Mouse (Mus musculus) lung, postnatal 36 days (tissue): Measurements from ENCODE around the gene Fh1.

Experiments used
- DNase-seq: peaks from one replicate; pipeline ENCODE4 v3.0.0; 2022; ENCODE audit warnings: mixed read lengths

The Fh1 gene

DNA sequence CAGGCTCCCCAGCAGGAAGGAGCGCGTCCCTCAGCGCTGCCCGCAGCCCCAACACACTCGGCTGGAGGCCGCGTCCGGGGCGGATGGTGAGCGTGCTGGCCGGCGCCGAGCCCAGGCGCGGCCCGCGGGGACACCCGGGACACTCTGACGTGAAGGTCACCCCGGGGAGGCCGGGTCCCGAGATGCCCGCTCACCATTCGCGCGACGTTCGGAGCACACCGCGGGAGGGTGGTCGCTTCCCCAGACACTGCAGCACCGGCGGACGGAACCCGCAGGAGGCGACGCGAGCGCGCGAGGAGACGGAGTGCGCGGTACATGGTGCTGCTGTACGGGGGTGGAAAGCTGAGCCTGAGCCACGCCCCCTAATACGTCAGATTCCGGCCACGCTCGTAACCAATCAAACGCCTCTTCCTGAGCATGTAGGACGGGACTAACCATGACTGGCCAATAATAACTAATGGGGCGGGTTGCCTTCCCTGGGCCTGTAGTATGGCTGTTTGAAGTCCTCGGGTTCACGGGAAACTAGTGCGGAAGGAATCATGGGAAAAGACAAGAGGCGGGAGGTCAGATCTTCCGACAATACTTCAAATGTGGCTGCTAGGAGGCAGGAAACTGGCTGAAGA is at the start of gene Fh1:
Gene Fh1, minus strand, starts transcription at position 379 of the 623 bp plus-strand sequence.
- peak; percentile 99 for DNase-seq

DNA sequence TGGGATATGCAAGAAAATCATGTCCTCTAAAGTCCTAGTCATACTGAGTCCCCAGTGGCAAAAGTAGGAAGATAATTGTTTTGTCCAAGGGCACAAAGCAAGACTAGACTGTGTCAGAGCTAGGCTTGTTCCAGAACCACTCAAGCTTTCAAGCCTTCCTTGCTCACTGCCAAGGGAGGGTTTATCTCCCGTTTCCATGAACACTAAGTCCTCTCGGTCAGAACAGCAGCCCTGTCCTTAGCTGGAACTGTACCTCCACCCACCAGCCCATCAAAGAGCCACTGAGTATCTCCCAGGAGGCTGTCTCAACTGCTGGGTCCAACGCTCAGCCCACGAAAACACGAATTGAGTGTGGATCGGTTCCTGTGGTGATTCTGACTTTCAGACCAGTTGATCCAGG is 49.7 kb upstream of the Fh1 start:
- no peak for DNase-seq

DNA sequence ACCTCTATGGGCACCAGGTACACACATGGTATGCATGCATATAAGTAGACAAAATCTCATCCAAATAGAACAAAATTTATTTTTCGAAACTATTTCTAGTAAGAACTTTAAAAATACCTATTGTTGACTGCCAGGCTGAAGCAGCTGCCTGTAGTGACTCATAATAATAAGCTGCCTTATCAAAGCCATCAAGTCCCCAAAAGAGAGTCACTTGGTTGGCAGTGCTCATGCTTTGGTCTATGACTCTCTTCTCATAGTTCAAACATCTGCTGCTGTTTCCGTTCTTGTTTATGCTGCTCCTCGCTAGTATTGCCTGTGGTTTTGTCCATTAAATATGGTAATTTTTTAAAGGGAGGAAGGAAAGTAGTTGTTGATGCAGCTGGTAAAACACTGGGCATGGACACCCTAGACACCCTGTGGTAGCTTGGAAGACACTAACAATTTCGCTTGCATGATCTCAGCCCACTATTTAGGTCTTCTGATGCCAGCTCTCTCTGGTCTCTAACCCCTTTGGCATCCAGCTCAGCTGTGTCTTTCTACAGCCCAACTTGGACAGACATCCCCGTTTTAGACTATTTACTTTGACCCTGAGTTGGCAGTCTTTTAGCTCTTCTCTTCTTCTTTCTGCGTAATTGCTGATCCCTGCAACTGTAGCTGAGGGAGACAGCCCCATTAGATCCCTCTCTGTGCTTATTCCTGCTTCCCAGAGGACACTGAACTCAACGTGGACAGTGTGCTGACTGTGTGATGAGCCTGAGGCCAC is 48.3 kb upstream of the Fh1 start:
- no peak for DNase-seq

DNA sequence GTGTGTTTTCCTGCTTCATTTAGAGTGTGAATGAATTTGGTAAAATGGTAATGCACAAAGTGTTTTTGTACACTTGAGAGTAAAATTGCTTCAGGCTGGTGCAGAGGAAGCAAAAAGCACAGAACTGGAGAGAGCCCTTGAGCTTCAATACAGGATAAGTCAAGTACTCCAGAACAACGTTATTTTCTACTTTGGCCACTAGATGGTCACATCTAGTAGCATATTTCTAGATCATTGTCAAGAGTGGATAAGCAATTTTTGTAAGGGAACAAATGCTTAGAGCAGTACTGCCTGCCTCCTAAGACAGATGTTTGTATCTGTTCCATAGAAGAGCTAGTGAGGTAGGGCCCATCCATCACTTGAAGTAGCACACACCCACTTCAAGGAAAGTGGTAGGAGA is 46.2 kb upstream of the Fh1 start:
- DNase-seq = no peak

DNA sequence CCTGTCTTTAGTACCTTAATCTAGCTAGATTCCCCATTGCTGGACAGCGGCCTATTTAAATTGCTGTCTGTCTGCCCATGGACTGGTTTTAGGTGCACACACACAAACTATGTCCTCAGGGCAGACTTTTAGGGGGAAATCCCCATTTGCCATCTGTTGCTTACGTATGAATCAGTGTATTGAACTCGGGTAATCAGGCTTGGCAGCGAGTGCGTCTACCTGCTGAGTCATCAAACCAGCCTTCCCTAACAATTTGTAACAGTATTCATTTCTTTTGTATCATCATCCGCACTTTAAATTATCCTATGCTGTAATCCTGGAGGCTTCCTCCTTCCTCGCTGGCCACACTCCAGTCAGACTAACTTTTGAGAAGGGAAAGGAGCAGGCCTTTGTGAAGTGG is 44.6 kb upstream of the Fh1 start:
- no peak for DNase-seq

DNA sequence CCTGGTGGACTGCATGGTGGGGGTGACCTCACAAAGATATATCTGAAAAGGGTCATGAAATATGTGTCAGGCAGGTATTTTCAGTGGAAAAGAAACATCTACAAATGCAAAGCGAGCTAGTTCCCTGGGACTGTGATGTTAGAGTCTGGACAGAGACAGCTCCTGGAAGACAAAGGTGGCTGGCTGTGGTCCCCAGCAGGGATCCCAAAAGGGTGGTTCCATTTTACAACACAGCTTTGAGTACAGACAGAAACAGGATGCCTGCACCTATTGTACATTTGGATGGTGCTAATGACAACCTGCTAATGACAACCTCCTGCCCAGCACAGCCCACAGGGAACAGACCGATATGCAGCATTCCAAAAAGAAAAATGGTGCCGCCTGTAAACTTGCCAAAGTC is 44.0 kb upstream of the Fh1 start:
- no peak for DNase-seq

DNA sequence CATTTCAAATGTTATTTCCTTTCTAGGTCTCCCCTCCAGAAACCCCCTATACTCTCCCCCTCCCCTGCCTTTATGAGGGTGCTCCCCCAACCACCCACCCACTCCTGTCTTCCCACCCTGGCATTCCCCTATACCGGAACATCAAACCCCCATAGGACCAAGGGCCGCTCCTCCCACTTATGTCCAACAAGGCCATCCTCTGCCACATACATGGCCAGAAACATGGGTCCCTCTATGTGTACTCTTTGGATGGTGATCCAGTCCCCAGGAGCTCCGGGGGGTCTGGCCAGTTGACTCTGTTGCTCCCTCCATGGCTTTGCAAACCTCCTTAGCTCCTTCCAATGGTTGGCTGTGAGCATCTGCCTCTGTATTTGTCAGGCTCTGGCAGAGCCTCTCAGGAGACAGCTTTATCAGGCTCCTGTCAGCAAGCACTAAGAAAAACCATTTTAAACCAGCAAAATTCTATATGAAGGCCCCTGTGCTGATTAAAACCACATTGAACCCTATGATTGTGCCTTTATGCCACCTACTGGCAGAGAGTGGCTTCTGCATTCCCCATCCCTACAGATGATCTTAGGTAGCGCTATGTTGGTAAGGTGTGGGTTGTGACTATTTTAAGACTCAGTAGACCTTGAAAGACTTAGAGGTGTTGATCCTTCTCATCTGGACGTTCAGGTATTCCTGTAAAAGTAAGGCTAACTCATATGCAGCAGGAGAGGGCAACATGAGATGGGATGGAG is 43.4 kb upstream of the Fh1 start:
- DNase-seq = peak; percentile 46

DNA sequence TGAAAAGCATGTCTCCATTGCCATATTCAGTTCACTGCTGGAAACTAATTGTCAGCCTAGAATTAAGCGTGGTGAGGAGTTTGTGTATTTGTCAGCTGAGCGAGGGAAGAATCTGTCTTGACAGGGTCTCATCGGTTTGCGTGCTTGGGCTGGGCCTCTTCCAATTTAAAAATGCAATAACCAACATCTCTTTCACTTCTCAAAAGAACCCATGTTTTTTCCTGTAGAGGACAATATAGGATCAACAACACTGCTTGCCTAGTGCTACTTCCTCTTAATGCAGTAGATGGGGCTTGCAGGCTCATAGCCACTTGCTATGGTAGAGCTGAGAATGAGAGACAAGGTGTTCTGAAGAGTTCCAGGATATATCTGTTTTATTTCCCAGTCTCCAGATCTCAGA is 34.5 kb upstream of the Fh1 start:
- peak; percentile 6 for DNase-seq

DNA sequence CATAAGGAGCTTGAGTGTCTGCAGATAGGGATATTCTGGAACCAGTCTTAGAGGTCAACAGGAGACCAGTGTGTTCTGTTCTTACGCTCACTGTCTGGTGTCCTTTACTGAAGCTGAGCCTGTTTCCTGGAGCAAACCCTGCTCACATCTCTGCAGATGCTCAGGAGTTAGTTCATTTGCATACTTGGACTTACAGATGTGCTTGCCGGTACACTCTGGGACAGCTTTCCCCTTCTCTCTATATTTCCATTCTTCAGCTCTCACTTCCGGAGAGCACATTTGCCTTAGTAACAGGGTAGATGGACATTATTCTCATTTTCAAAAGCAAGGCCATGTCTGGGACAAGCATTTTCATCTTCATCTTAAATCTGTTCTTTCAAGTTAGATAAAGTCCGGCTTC is 23.2 kb upstream of the Fh1 start:
- no peak for DNase-seq

DNA sequence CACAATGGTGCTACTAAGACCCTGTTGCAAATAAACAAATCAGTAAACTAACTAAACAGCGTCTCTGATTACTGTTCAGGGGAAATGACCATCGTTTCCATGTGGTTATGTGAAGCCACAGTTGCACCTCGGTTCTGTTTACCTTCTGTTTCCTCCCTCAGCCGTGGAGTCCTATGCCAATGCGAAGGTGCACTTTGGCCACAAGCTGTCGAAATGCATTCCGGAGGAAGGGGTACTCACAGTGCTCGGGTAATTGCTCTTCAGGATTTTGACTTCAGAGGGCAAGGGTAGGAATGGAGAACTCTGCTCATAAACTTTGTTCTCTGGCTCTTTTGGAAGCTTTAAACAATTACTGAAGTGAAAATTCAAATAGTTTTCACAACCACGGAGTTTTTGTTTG is 21.5 kb upstream of the Fh1 start:
- DNase-seq = no peak

DNA sequence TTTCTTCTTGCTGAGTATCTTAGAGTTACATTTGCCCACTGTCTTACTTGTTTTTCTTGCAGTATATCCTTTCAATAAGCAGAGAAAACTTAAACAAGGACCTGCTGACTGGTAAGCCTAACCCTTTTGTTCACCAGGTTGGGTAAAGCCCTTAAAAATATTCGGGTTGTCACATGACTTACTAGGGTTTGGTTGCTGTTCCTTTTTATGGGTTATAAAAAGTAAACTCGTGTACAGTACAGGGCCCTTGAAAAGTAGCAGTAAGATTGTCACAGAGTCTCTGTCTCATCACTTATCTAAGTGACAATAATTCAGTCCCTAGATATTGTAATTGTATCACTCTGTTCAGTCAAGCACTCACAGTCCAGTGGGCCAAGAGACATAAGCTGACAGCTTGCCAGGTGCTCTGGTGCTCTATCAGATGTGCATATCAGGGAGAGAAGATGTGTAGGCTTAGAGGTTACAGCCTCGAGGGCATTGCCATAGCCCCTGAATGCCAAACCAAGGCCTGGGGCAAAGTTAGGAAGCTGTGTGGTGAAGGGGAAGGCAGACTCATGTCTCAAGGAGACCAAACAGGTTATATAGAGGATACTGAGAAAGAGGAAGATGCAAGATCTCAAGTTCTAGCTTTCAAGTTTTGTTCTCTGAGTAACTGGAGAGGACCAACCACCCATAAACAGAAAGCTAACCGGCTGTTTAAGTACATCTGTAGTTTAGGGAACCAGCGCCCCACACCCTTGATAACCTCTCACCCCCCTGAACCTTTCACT is 18.2 kb upstream of the Fh1 start:
- no peak for DNase-seq

DNA sequence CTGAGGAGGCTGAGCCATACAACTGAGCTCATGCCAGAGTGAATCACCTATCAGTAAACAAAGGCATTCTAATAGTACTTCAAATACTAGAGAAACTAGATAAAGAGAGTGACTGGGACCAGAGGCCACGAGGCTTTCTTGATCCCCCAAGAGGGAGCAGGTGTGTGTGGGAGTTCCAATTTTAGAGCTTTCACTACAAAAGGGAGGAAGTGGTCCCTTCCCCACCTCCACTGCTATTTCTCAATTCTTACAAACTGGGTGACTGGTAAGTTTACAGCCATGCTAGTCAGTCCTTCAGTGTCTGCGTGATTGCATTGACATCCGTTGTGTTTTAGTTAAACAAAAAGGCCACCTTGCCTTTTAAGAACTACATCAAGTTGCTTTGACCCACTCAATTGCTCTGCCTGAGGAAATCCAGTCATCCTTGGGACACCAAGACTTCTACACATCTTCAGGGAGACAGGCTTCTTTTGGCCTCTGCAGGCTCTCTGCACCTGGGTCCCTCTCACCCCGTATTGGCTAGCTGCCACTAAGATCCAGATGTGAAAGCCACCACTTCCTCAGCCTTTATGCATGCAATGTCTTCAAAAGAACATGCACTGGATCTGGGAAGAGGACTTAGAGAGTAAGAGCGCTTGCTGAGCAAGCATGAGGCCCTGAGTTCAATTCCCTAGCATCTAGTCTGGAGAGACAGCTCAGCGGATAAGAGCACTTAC is 15.2 kb upstream of the Fh1 start:
- peak; percentile 15 for DNase-seq

DNA sequence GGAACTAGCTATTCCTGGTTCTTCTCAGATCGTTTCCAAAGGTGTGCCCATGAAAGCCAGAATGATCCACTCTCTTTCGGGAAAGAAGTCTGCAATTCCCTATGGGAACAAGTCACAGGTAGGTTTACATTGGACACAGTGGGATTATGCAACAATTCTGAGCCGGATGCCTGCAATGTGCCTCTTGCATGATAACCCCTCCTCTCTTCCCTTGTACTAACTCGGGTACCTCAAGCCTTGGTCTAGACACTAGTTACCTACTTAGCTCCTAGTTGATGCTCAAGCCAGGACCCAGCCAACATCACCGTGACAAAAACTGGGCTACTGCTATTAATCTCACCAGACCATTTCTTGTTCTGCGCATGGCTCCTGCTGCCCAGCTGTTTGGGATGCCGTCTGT is 13.6 kb upstream of the Fh1 start:
- no peak for DNase-seq

DNA sequence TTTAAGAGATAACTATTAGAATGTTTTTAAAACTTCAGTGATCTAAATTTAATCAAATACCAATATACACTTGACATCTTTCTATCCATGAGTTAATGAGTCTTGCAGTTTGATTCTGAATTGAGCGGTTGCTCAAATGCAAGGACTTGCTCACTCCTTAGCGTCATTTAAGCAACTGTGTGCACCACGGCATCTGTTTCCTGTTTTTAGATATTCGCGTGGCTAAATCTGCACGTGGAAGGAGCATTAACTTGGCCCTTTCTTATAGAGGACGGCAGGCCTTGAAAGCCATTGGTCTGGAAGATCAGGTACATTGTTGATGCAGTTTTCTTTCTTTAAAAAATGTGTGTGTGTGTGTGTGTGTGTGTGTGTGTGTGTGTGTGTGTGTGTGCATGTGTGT is 12.2 kb upstream of the Fh1 start:
- DNase-seq = peak; percentile 24

DNA sequence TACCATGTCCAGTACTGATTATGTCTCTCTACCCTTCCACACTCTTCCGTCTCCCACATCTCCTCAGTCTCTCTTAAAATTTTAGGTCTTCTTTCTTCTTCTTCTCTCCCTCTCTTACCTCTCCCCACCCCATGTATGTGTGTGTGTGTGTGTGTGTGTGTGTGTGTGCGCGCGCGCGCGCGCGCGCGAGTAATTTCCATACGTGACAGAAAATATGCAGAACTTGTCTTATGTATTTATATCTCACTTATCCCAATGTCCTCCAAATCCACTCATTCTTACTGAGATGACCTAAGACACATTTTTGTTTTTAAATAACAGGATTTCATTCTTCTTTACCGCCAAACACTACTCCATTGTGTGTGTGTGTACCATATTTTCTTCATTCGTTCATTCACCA is 7.0 kb upstream of the Fh1 start:
- DNase-seq = no peak

DNA sequence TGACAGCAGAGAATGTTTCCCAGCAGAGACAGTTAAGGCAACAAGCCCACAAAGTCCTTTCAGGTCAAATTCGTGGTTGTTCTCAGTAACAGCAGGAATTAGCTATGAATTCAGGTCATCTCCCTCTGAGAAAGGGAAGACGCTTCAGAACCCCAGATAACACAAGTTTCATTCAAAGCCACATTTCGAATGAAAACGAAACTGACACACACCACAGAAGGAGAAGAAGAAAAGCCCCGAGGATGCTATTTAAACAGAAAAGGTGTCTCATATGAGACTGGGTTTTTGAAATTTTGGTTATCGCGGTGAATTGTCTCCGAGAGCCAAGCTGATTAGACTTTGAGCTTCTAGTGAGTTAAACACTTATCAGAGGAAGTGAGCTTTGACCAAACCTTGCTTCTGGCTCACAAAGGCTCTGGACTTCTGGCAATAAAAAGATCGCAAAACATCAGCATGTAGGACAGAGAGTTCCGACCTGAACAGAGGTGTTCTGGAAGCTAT is 6.3 kb upstream of the Fh1 start:
- DNase-seq = no peak

DNA sequence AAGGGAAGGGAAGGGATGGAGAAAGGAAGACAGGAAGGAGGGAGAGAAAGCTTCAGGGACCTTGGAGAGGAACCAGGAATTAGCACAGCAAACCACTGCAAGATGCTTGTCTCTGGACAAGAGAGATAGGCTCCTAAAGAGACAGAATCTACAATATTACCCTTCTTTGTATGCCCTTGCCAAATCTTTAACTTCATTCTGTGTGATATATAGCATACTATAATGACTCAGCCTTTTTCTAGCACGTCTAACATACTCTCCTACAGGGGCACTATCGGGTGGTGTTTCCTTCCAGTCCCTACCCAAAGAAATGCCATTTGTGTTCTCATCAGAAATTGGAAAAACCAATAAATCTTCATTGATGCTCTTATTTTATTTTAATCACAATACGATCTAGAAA is 5.6 kb upstream of the Fh1 start:
- DNase-seq = no peak

DNA sequence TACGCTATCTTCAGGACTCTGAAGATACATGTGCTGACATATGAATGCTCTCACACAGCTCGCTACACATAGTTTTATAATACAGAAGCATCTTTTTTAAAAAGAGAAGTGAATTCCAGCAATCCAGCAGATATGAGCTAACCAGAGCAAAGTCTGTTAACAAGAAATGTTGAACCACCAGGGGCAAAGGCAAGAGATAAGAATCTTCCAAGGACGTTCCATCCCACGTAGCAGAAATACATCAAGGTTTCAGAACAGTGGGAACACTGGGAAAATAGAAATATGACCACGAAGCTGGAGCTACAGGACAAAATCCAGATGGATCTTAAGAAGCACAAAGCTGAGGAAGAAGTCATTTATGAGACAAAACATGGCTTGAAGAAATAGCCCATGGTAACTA is 4.9 kb upstream of the Fh1 start:
- no peak for DNase-seq

DNA sequence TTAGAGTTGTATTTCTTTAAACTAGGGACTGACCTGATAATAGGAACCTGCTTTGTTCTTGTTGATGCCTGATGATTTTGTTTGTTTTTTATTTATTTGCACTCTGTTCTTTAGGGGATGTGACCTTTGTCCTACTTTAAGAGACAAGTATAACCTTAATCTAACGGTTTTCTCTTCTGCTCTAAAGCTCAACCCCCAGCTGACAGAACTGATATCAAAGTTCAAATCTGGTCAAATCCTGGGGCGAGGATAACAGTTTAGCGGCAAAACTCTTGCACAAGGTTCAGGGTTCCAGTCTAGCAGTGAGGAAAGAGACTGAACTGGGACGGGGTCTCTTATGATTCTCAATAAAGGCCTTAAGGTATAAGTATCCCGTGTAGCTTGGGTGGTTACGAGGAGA is 3.8 kb upstream of the Fh1 start:
- no peak for DNase-seq

DNA sequence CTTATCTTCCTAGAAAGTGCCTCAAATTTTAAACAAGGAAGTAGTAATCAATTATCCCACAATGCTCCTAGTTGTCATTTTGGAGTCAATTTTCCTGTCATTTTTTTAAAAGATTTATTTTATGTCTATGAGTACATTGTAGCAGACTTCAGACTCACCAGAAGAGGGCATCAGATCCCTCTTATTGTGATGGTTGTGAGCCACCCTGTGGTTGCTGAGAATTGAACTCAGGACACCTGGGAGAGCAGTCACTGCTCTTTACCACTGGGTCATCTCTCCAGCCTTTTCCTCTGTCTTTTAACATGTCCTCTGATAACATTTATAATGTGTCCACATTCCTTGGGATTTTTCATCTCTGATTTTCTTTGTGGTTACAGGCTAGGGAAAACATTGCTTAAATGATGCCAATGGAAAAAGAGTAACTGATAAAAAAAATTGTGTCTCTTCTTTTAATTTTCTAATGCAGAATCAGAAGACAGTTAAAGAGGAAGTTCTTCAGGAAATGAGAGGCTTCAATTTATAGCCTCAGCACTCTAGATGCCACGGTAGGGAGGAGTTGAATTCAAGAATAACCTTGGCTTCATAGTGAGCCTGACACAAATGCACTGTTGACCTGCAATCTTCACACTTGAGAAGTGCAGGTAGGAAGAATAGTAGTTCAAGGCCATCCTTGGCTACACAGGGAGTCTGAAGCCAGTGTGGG is 706 bp upstream of the Fh1 start:
- peak; percentile 70 for DNase-seq

DNA sequence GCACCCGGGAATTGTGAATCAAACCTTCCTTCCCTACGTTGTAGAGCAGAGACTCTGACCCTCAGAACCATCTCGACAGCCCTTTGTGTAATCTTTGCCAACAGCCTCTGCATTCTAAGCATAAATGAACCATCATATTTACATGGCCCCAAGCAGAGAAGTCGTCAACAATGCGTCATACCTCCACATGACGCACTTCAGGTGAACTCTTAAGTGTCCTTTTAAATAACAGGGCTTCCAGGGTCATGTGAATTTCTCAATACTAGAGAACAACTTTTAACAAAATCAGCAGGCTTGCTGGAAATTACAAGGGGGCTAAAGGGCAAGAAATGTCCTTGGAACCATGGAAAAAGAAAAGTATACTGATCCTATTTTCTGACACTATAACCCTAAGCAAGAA is 1.8 kb downstream of the Fh1 start:
- no peak for DNase-seq
